Mouse (Mus musculus) granulocyte monocyte progenitor cell, adult 5-6 weeks (primary cell): Measurements from ENCODE around the gene Trim43b. TPM values are rescaled to one million over a fixed set of nuclear protein-coding genes. Genes with fewer than 3 reads are reported as not detected.
A peak's percentile ranks its signal among the peaks of the same experiment; 100 is the strongest.
"Not testable (repeated sequence)": the region's sequence is repeated elsewhere in the genome, so short reads cannot be mapped to it uniquely, and the experiment has no call there.

Experiments
- ATAC-seq: replicated peaks from 2 replicates; pipeline ENCODE4 v1.8.0; 2016; ENCODE audit warnings: mild to moderate bottlenecking, moderate TSS enrichment, inconsistent platforms; ENCODE audit not compliant: poor library complexity, severe bottlenecking
- total RNA-seq, 2 experiments: library from RNA; stranded (forward) in 1 of 2; stranded (reverse) in 1 of 2; fragments of 200-712, 200-1000 nt in 1 of 2; fragments of >200 nt in 1 of 2; fragmentation: Nextera tagmentation in 1 of 2; gene quantifications; 2 replicates each; pipeline ENCODE4 v1.2.3; 2014 to 2017

Trim43b gene
- total RNA-seq (2014; fragmentation: Nextera tagmentation) (not detected in 2 replicates), total RNA-seq (2017) (not detected in 2 replicates)

DNA sequence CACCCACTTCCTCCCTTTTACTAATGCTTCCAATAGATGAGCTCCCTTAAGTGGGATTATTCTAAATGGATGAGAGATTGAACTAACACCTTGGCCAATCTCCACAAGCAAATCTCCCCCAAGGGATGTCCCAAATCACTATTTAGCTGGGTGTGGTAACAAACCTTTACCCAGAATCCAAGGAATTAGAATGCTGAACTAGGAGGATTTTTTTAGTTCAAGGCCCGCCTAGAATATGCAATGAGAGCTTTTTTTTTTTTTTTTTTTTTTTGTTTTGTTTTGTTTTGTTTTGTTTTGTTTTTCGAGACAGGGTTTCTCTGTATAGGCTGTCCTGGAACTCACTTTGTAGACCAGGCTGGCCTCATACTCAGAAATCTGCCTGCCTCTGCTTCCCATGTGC, at the start of gene Trim43b:
Trim43b (minus strand) TSS at position 101 of the 400 bp plus-strand sequence.
- not testable (repeated sequence) for ATAC-seq

DNA sequence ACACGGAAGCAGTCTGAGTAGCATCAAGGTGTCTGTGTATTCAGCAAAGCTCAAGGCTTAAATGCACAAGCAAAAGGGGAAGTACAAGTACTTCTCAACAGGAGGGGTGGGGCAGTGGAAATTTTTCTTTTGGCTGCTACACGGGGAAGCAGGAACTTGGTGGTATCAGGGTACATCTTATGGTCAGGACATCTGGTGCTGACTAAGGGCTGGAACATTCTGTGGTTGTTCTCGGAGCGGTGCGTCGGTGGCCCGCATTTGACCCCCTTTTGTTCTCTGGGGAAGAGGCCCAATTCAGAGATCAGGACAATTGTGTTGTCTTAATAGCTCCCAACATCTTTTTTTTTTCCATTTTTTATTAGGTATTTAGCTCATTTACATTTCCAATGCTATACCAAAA, 11.9 kb upstream of the Trim43b start:
- ATAC-seq, result not testable (repeated sequence)

DNA sequence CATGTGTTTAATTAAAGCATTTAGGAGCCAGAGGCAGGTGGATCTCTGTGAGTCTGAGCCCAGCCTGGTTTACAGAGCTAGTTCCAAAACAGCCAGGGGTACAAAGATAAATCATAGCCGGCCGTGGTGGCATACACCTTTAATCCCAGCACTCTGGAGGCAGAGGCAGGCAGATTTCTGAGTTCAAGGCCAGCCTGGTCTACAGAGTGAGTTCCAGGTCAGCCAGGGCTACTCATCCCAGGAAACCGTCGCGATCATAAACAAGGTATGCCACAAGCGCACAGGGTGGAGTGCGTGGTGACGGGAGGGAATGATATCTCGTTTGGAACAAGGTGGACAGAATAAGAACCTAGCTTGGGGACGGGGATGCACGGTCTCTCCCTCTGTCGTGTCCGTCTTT, 5.9 kb downstream of the Trim43b start:
- not testable (repeated sequence) for ATAC-seq

DNA sequence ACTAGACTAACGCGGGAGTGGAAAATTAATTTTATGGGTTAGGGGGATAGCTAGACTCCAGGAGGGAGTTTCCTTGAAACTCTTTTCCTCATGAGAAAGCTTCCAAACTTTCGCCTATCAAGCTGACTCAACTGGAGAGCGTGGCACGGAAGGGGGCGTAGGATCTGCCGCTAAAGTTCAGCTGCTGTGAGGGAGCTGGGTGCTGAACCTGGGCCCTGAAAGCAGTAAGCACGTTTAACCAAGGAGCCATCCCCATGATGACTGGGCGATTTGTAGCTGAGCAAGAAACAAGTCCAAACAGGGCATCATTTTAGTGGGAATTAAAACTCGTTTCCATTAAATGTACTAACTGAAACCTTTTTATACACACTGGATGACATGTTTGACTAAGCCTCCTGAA, 13.0 kb downstream of the Trim43b start:
- ATAC-seq, result not testable (repeated sequence)

DNA sequence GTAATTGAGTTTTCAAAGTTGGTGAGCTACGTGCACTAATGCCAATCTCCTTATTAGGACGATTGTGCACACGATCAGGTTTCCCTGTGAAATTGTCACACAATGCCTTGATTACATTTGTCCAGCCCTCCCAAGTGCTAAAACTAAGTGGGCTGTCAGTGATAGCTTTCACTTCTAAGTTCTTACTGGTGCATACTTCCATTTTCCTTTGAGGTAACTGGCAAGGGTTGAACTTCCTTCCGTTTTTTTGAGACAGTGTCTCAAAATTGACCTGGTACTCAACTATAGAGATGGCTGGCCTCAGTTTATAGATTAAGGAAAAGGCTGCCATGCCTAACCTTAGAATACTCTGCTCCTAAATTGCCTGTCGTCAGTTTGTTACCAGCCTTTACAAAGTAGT, 16.1 kb downstream of the Trim43b start:
- ATAC-seq, result peak; percentile 88

DNA sequence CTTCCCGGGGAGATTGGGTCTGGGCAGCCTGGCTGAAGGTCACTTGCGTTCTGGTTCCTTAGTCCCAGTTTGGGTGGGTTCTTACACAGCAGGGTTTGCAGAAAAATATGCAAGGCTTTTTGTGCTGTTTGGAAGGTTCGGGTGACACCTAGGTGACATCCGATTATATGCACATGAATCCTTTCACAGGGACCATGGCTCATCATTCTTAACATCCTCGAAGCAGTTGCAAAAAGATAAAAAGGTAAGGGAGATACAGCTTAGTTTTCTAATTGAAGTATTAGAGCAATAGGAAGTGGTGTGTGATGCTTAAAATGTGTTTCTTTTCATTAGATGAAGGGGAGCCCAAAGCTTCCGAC, 25.5 kb downstream of the Trim43b start:
- not testable (repeated sequence) for ATAC-seq

DNA sequence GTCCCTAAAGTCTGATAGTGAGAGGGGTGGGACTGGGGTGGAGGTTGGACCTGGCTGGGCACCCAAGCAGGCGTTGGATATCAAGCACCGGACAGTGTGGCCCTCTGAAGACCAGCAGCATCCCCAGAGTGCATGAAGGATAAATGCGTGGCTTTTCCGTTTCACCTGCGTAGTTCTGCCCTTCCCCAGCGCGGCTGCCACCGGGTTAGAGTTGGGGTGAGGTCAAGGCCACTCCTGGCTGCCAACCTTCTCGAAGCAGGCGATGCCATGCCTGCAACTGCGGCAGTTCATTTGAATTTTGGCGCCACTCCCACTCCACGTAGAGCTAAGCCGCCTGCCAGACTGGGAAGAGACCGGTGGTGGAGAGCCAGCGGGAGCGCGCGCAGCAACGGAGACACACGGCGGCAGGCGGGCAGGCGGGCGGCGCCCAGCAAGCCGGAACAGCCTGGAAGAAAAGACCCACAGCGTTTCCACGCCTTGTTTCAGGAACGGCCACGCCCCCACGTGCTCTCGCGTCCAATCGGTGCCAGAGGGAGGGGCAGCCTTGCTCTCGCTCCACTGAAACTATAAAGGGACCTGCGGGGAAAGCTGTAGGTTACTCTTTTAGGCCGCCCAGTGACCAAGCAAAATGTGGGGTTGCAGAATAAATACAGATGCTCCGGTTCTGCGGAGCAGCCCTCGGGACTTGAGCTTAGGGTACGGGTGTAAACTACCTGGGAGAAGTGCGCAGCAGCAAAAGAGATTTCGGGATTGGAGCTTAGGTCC, 26.1 kb downstream of the Trim43b start:
- ATAC-seq, result peak; percentile 100

Other genes with a start within 250 kb of the Trim43b start
- not detected in 2 replicates for gene Bcl2a1a, start 135.9 kb downstream of the Trim43b start, total RNA-seq (2014; fragmentation: Nextera tagmentation)
- 1.0 TPM in 1 of 2 replicates, not detected in the other for gene Bcl2a1a, start 135.9 kb downstream of the Trim43b start, total RNA-seq (2017)
- gene Bcl2a1b, start 106.4 kb upstream of the Trim43b start, total RNA-seq (2014; fragmentation: Nextera tagmentation), result not detected in 2 replicates
- 3.0 TPM in 1 of 2 replicates, not detected in the other for gene Bcl2a1b, start 106.4 kb upstream of the Trim43b start, total RNA-seq (2017)
- not detected in 2 replicates for gene Gm29094, start 106.5 kb upstream of the Trim43b start, total RNA-seq (2014; fragmentation: Nextera tagmentation)
- 1.1 TPM in 1 of 2 replicates, not detected in the other for gene Gm29094, start 106.5 kb upstream of the Trim43b start, total RNA-seq (2017)
- gene Mthfs, start 117.8 kb upstream of the Trim43b start, total RNA-seq (2014; fragmentation: Nextera tagmentation), result 34.7 and 46.4 TPM in 2 replicates
- 11.1 and 33.7 TPM in 2 replicates for gene Mthfs, start 117.8 kb upstream of the Trim43b start, total RNA-seq (2017)